Mouse (Mus musculus): ENCODE data around the gene Lrrc58.

Gene Lrrc58

GRCm38 (mm10) chr16:37927117-37927516 is 58.9 kb downstream of the Lrrc58 start:
- DNase-seq (ENCODE audit: low read depth), result no peak

DNA sequence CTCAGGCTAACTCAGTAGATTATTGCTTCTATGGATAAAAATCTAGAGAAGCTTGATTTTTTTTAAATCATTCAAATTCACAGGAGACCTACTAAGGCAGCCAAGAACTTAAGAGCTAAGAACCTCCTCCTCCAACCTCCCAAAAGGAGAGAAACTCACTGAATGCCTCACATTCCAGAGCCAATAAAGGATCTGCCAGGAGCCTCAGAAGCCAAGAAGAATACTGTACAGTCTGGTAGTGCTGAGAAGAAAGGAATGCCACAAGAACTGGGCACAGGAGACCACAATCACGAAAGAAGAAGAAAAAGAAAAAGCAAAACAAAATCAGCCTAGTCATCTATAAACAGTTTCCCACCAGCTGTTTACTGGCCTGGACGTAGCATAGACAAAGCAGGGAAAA is 60.8 kb downstream of the Lrrc58 start:
- DNase-seq (ENCODE audit: low read depth), result no peak

DNA sequence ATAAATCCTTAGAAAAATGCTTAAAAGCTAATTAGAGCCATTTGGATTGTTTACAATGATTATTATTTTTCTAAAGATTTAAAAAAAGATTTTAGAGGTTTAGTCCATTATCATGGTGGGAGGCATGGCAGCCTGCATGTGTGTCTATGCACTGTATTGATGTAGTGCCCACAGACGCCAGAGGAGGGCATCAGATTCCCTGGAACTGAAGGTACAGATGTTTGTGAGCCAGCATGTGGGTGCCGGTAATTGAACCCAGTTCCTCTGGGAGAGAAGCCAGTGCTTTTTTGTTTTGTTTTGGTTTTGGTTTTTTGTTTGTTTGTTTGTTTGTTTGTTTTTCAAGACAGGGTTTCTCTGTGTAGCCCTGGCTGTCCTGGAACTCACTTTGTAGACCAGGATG is 61.4 kb downstream of the Lrrc58 start:
- no peak for DNase-seq (ENCODE audit: low read depth)

GRCm38 (mm10) chr16:37934932-37935331 is 66.7 kb downstream of the Lrrc58 start:
- no peak for DNase-seq (ENCODE audit: low read depth)

DNA sequence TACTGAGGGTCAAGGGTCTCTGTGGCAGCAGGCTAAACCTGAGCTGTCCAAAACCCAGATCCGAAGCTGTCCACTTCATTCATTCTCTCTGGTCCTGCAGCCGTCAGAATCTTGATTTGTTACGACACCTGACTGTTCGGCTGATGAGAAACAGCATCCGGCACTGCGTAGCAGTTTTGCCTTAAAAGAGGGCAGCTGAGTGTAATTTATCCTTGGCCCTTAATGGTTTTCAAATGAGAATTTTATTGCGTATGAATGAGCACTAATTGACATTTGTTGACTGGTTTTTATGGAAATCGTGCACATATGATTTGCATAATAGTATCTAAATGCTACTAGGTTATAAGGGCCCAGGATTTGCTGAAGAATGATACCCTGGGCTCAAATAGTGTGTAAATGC is 69.1 kb downstream of the Lrrc58 start:
- DNase-seq (ENCODE audit: low read depth), result no peak
